Mouse (Mus musculus): ENCODE measurements at regions not wholly inside any gene's neighbourhood (a gene's known extent, or its start where the extent isn't known, plus 50 kb on each side); places are given as distances from the start of the nearest gene placed in this dataset.

GRCm38 (mm10) chr2:106540176-106540575 is 152.9 kb upstream of the Mpped2 start:
- no peak for DNase-seq

- DNase-seq = peak in 1 of 2 experiments; percentile 17
Observed at GRCm38 (mm10) chr2:106547117-106547516, 146.0 kb upstream of the Mpped2 start.

- DNase-seq = no peak
Observed at GRCm38 (mm10) chr2:106553666-106554065, 139.4 kb upstream of the Mpped2 start.

GRCm38 (mm10) chr2:106561571-106562090 is 131.4 kb upstream of the Mpped2 start:
- no peak for DNase-seq

- DNase-seq = no peak
Observed at GRCm38 (mm10) chr2:106570226-106570625, 122.8 kb upstream of the Mpped2 start.

GRCm38 (mm10) chr2:106571346-106571745 is 121.7 kb upstream of the Mpped2 start:
- no peak for DNase-seq

GRCm38 (mm10) chr2:106571913-106572312 is 121.2 kb upstream of the Mpped2 start:
- DNase-seq = peak; percentile 76 to 85

GRCm38 (mm10) chr2:106576746-106577323 is 116.2 kb upstream of the Mpped2 start:
- DNase-seq = peak; percentile 38 to 39

GRCm38 (mm10) chr2:106578062-106578461 is 115.0 kb upstream of the Mpped2 start:
- DNase-seq = no peak

- DNase-seq = peak; percentile 61 to 64
Observed at GRCm38 (mm10) chr2:106580663-106581062, 112.4 kb upstream of the Mpped2 start.

- DNase-seq = no peak
Observed at GRCm38 (mm10) chr2:106621251-106621650, 71.8 kb upstream of the Mpped2 start.

GRCm38 (mm10) chr2:106622326-106622725 is 70.7 kb upstream of the Mpped2 start:
- DNase-seq = peak in 1 of 2 experiments; percentile 2

- DNase-seq = no peak
Observed at GRCm38 (mm10) chr2:106623680-106624079, 69.4 kb upstream of the Mpped2 start.

GRCm38 (mm10) chr2:106631986-106632385 is 61.1 kb upstream of the Mpped2 start:
- DNase-seq = no peak

Measured in adrenal gland, postnatal 36 days (tissue).